Mouse (Mus musculus) heart, postnatal 0 days (tissue): ENCODE results near the gene Arhgef15.

ENCODE experiments used
- CTCF ChIP-seq: IDR thresholded peaks from 2 replicates; pipeline ENCODE4 v1.5.1; 2016; ENCODE audit warnings: antibody characterized with exemption, control low read depth, low read depth
- EP300 ChIP-seq: IDR thresholded peaks from 2 replicates; pipeline ENCODE4 v1.6.1; 2016; ENCODE audit warnings: antibody characterized with exemption, low read depth

GRCm38 (mm10) chr11:68954408-68954807, 2.9 kb downstream of the Arhgef15 start:
- no peak for TF ChIP-seq CTCF
- no peak for TF ChIP-seq EP300
